Mouse (Mus musculus) myocyte (in vitro differentiated cells): ENCODE measurements around the gene Itga6. TPM values are rescaled to one million over a fixed set of nuclear protein-coding genes. Genes with fewer than 3 reads are reported as not detected.

Experiments used
- H3K27me3 ChIP-seq: one replicate; pipeline ENCODE4 v1.6.1; 2011; ENCODE audit not compliant: control insufficient read depth, insufficient read depth, insufficient read length
- H3K36me3 ChIP-seq: one replicate; pipeline ENCODE4 v1.6.1; 2011; ENCODE audit not compliant: control insufficient read depth, insufficient read depth
- H3K4me2 ChIP-seq: one replicate; pipeline ENCODE4 v1.6.1; 2011; ENCODE audit warnings: low read depth, control low read depth
- H3K4me3 ChIP-seq: one replicate; pipeline ENCODE4 v1.5.1; 2011; ENCODE audit warnings: mild to moderate bottlenecking, control low read depth, moderate library complexity
- H3K79me2 ChIP-seq: one replicate; pipeline ENCODE4 v1.6.1; 2011; ENCODE audit not compliant: control insufficient read depth, insufficient read depth
- H3ac ChIP-seq: one replicate; pipeline ENCODE4 v1.6.1; 2011; ENCODE audit not compliant: control insufficient read depth, insufficient read length
- CEBPB ChIP-seq: IDR thresholded peaks from 2 replicates; pipeline ENCODE4 v1.6.1; 2011; ENCODE audit warnings: mild to moderate bottlenecking, moderate library complexity; ENCODE audit not compliant: poor library complexity, insufficient read depth, severe bottlenecking
- E2F4 ChIP-seq: IDR thresholded peaks from one replicate; pipeline ENCODE4 v1.6.1; 2011; ENCODE audit warnings: mild to moderate bottlenecking, control low read depth, moderate library complexity; ENCODE audit not compliant: insufficient read depth
- MAX ChIP-seq: IDR thresholded peaks from one replicate; pipeline ENCODE4 v1.6.1; 2011; ENCODE audit warnings: low read depth, mild to moderate bottlenecking, control low read depth
- MYOD1 ChIP-seq, 3 experiments: IDR thresholded peaks; one replicate each; pipeline ENCODE4 v1.6.1; 2011; ENCODE audit warnings: control low read depth in 2 of 3, low read depth in 2 of 3, mild to moderate bottlenecking in 2 of 3, moderate library complexity in 1 of 3; ENCODE audit not compliant: insufficient read length in 2 of 3, control insufficient read depth in 1 of 3
- MYOG ChIP-seq, 3 experiments: IDR thresholded peaks; one replicate each; pipeline ENCODE4 v1.6.1; 2011; ENCODE audit warnings: control low read depth in 2 of 3, low read depth in 2 of 3, mild to moderate bottlenecking in 2 of 3; ENCODE audit not compliant: insufficient read length in 2 of 3, control insufficient read depth in 1 of 3, insufficient read depth in 1 of 3
- POLR2A ChIP-seq: IDR thresholded peaks from one replicate; pipeline ENCODE4 v1.6.1; 2011; ENCODE audit warnings: low read depth, mild to moderate bottlenecking, control low read depth, moderate library complexity; ENCODE audit not compliant: insufficient read length
- POLR2AphosphoS2 ChIP-seq: IDR thresholded peaks from one replicate; pipeline ENCODE4 v1.6.1; 2011; ENCODE audit warnings: low read depth, control low read depth; ENCODE audit not compliant: insufficient read length
- REST ChIP-seq: IDR thresholded peaks from one replicate; pipeline ENCODE4 v1.6.1; 2011; ENCODE audit warnings: mild to moderate bottlenecking, control low read depth, moderate library complexity; ENCODE audit not compliant: insufficient read depth, insufficient read length
- SRF ChIP-seq: IDR thresholded peaks from one replicate; pipeline ENCODE4 v1.6.1; 2011; ENCODE audit warnings: low read depth; ENCODE audit not compliant: control insufficient read depth, insufficient read length
- TCF12 ChIP-seq: IDR thresholded peaks from one replicate; pipeline ENCODE4 v1.6.1; 2011; ENCODE audit warnings: mild to moderate bottlenecking, control low read depth; ENCODE audit not compliant: poor library complexity, insufficient read depth, severe bottlenecking
- TCF3 ChIP-seq: IDR thresholded peaks from one replicate; pipeline ENCODE4 v1.6.1; 2011; ENCODE audit warnings: low read depth, control low read depth; ENCODE audit not compliant: insufficient read length
- USF1 ChIP-seq: IDR thresholded peaks from one replicate; pipeline ENCODE4 v1.6.1; 2011; ENCODE audit warnings: low read depth, mild to moderate bottlenecking, control low read depth, moderate library complexity
- polyA plus RNA-seq: library from polyadenylated mRNA; unstranded; fragments of >200 nt; fragmentation: generic; extraction: Trizol; gene quantifications from one replicate; pipeline ENCODE4 v1.2.1, GENCODE M21; 2012; ENCODE audit warnings: missing spikeins

The Itga6 gene
- polyA plus RNA-seq, 1 experiment = 50.4 TPM

GRCm38 (mm10) chr2:71758591-71759531, 13.4 kb downstream of the Itga6 start:
- Histone ChIP-seq H3K36me3 (no peaks in the 10 kb centered on the region), H3K79me2 (no peaks in the 10 kb centered on the region), H3K4me3 (no peak overlapping the region), H3K4me2 (peak overlapping the region; percentile 40), H3ac (no peak overlapping the region), H3K27me3 (no peaks in the 10 kb centered on the region)
- TF ChIP-seq E2F4 = no peak
- TF ChIP-seq MYOG (IDR thresholded peaks at IDR 0.05; ENCODE audit: control insufficient read depth in 1 of 3, insufficient read depth in 1 of 3, insufficient read length in 2 of 3, low read depth in 2 of 3) = peak; percentile 55 to 90 (median 55)
- TF ChIP-seq CEBPB = no peak
- TF ChIP-seq REST = no peak
- no peak for TF ChIP-seq MAX
- TF ChIP-seq USF1 = no peak
- TF ChIP-seq TCF12 = peak; percentile 74
- no peak for TF ChIP-seq POLR2A
- no peak for TF ChIP-seq SRF
- peak in 2 of 3 experiments; percentile 74 to 77 for TF ChIP-seq MYOD1 (IDR thresholded peaks at IDR 0.05; ENCODE audit: control insufficient read depth in 1 of 3, insufficient read length in 2 of 3, low read depth in 2 of 3)
- no peak for TF ChIP-seq TCF3
- TF ChIP-seq POLR2AphosphoS2 = no peak

GRCm38 (mm10) chr2:71760091-71760490, 14.7 kb downstream of the Itga6 start:
- no peak overlapping the region for H3K4me2 ChIP-seq
- H3K4me3 ChIP-seq = no peak overlapping the region
- TF ChIP-seq TCF12 = peak; percentile 25
- TF ChIP-seq CEBPB = no peak
- no peak for TF ChIP-seq USF1
- no peak for TF ChIP-seq TCF3
- no peak for TF ChIP-seq MAX
- peak in 1 of 3 experiments; percentile 75 for TF ChIP-seq MYOG (IDR thresholded peaks at IDR 0.05; ENCODE audit: control insufficient read depth in 1 of 3, insufficient read depth in 1 of 3, insufficient read length in 2 of 3, low read depth in 2 of 3)
- TF ChIP-seq POLR2A = no peak
- TF ChIP-seq POLR2AphosphoS2 = no peak
- no peak for TF ChIP-seq SRF
- no peak for TF ChIP-seq E2F4
- peak in 2 of 3 experiments; percentile 75 to 76 for TF ChIP-seq MYOD1 (IDR thresholded peaks at IDR 0.05; ENCODE audit: control insufficient read depth in 1 of 3, insufficient read length in 2 of 3, low read depth in 2 of 3)
- TF ChIP-seq REST = no peak
- H3K36me3 ChIP-seq = no peaks in the 10 kb centered on the region
- no peaks in the 10 kb centered on the region for H3K27me3 ChIP-seq
- no peaks in the 10 kb centered on the region for H3K79me2 ChIP-seq
- no peak overlapping the region for H3ac ChIP-seq

GRCm38 (mm10) chr2:71761081-71761480, 15.7 kb downstream of the Itga6 start:
- Histone ChIP-seq H3K79me2 (no peaks in the 10 kb centered on the region), H3K4me3 (no peak overlapping the region), H3K4me2 (no peak overlapping the region), H3K27me3 (no peaks in the 10 kb centered on the region), H3ac (no peak overlapping the region), H3K36me3 (no peaks in the 10 kb centered on the region)
- TF ChIP-seq TCF12 (no peak), MYOD1 (IDR thresholded peaks at IDR 0.05; ENCODE audit: control insufficient read depth in 1 of 3, insufficient read length in 2 of 3, low read depth in 2 of 3) (no peak), CEBPB (no peak), E2F4 (no peak)

GRCm38 (mm10) chr2:71764525-71764924, 19.1 kb downstream of the Itga6 start:
- Histone ChIP-seq H3K27me3 (no peaks in the 10 kb centered on the region), H3K36me3 (no peaks in the 10 kb centered on the region), H3K4me3 (no peak overlapping the region), H3K4me2 (no peak overlapping the region), H3K79me2 (no peaks in the 10 kb centered on the region), H3ac (no peak overlapping the region)
- no peak for TF ChIP-seq REST
- TF ChIP-seq POLR2A = no peak
- no peak for TF ChIP-seq MAX
- no peak for TF ChIP-seq CEBPB
- no peak for TF ChIP-seq MYOD1 (IDR thresholded peaks at IDR 0.05; ENCODE audit: control insufficient read depth in 1 of 3, insufficient read length in 2 of 3, low read depth in 2 of 3)
- TF ChIP-seq E2F4 = no peak
- no peak for TF ChIP-seq SRF
- TF ChIP-seq USF1 = no peak
- no peak for TF ChIP-seq TCF12
- no peak for TF ChIP-seq POLR2AphosphoS2
- TF ChIP-seq TCF3 = no peak
- TF ChIP-seq MYOG (IDR thresholded peaks at IDR 0.05; ENCODE audit: control insufficient read depth in 1 of 3, insufficient read depth in 1 of 3, insufficient read length in 2 of 3, low read depth in 2 of 3) = no peak
